Mouse (Mus musculus) natural killer cell, adult 2 months (primary cell): ENCODE data around the gene Mrps7.
"Not testable (repeated sequence)": the region's sequence is repeated elsewhere in the genome, so short reads cannot be mapped to it uniquely, and the experiment has no call there.

Experiments
- DNase-seq, 2 experiments: peaks; one replicate each; pipeline ENCODE4 v3.0.0; 2022; ENCODE audit warnings: low spot score in 2 of 2

The Mrps7 gene

DNA sequence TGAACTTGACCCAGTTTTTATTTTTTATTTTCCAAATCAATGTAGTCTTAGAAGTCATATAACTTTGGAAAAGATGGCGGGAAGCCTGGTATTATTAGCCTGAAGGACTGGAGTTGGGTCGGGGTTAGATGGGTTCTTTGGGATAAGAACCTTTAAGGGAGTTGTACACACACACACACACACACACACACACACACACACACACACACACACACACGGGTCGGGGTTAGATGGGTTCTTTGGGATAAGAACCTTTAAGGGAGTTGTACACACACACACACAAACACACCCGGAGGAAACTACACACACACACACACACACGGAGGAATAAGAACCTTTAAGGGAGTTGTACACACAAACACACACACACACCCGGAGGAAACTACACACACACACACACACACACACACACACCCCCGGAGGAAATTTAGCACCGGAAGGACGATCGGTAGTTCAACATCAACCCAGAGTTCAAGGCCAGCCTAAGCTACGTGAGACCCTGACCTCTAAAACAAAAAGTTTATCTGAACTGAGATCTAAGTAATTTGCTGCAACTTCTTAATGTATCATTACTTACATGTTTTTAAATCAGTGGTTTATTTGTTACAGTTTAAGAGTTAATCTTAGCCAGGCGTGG, 24.9 kb downstream of the Mrps7 start:
- DNase-seq = no peak

GRCm38 (mm10) chr11:115629734-115630531, 26.2 kb downstream of the Mrps7 start:
- DNase-seq = no peak

- peak; percentile 69 to 92 for DNase-seq
Measured at GRCm38 (mm10) chr11:115630532-115631504, 27.1 kb downstream of the Mrps7 start.

DNA sequence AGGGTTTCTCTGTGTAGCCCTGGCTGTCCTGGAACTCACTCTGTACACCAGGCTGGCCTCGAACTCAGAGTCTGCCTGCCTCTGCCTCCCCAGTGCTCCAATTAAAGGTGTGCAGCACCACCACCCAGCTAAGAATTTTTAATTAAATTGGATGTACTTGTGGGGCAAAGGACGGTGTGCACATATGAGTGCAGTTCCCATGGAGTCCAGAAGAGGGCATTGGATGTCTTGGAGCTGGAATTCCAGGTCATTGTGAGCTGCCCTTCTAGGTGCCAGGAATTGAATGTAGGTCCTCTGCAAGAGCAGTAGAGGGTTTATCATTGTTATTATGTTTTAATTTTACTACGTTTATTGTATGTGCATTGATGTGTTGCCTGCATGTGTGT, 27.8 kb downstream of the Mrps7 start:
- DNase-seq = no peak

GRCm38 (mm10) chr11:115632247-115632646, 28.5 kb downstream of the Mrps7 start:
- no peak for DNase-seq

- DNase-seq = peak in 1 of 2 experiments; percentile 58
Measured at GRCm38 (mm10) chr11:115632862-115633261, 29.1 kb downstream of the Mrps7 start.

GRCm38 (mm10) chr11:115634109-115634508, 30.4 kb downstream of the Mrps7 start:
- DNase-seq = no peak

GRCm38 (mm10) chr11:115635041-115635440, 31.3 kb downstream of the Mrps7 start:
- DNase-seq = no peak

GRCm38 (mm10) chr11:115635484-115635883, 31.8 kb downstream of the Mrps7 start:
- no peak for DNase-seq

GRCm38 (mm10) chr11:115636960-115637359, 33.2 kb downstream of the Mrps7 start:
- DNase-seq = no peak

DNA sequence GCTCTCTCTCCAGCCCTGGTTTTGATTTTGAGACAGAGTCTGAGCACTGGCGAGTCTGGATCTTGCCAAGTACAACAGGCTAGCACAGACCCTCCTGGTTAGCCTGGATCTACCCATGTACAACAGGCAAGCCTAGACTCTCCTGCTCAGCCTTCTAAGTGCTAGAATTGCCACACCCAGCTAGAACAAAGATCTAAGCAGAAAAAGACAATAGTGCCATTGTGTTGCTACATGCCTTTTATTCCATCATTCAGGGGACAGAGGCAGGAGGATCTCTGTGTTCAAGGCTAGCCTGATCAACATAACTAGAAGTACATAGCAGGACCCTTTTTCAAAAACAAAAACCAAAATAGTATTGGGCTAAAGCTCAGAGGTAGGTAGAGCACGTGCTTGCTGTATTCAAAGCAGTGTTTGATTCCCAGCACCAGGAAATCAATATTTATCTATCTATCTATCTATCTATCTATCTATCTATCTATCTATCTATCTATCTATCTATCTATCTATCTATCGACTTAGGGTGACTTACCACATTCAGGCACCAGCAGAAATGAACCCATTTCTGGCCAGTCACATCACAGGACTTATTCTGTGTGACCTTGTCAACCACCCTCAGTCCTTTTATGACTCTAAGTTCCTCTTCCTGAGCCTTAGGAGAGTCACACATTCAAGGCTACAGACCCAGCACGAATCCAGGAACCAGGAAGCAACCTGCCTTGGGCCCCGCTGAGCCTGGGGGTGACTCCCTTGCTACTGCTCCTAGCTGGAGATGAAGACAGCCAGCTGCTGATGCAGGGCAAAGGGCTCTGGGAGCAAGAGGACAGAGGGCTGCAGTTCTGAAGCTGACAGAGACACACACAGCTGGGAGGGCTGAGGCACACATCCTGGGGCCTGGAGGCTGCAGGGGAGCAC, 35.0 kb downstream of the Mrps7 start:
- no peak for DNase-seq

DNA sequence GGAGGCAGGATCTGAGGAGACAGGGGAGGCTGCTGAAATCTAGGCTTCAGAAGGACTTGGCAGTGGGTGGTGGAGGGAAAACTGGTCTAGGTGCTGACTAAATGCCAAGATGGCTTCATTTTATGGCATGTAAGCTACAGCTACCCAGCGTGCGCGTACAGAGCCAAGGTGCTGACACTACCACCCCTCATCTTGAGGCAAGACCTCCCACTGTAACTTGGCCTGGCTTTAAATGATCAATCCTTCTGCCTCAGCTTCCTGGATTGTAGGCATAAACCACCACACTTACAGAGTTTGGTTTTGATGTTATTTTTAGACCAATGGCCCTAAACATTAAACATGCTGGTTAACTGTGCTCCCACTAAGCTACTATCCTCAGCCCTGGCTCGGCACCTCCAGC, 35.8 kb downstream of the Mrps7 start:
- DNase-seq = no peak

GRCm38 (mm10) chr11:115640311-115640828, 36.6 kb downstream of the Mrps7 start:
- DNase-seq = no peak

GRCm38 (mm10) chr11:115640978-115641663, 37.4 kb downstream of the Mrps7 start:
- DNase-seq = peak; percentile 91 to 93

DNA sequence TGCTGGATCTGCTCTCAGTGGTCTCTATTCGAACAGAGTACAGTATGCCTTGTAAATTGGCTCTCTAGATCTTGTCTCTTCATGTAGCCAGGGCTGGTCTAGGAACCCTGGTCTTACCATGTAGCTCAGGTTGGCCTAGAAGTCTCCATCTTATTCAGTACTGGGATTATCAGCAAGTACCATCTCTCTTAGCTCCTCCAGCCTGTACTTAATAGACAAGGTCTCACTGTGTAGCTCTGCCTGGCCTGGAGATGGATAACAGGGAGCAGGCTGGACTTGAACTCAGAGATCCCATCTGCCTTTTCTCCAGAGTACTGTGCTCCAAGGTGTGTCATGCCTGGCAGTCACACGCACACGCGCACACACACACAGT, 37.9 kb downstream of the Mrps7 start:
- no peak for DNase-seq

- DNase-seq = no peak
Measured at GRCm38 (mm10) chr11:115642705-115643104, 39.0 kb downstream of the Mrps7 start.

GRCm38 (mm10) chr11:115643265-115643664, 39.5 kb downstream of the Mrps7 start:
- peak; percentile 74 for DNase-seq

DNA sequence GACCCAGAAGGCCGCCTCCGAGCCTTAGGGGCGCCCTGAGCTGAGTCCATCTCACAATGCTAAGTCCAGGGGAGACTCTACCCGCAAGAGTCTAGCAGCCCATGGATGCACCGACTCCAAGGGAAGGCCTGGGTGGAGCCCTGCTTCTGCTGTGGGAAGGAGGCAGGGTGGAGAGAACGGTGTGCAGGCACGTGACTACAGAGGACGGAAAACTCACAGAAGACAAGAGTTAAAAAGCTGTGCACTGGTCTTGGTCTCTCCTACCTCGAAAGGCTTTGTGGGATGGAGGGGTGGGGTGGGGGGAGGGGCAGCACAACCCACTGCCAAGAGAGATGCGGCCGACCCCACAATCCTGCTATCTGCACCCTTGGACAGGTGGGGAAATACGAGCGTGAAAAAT, 40.6 kb downstream of the Mrps7 start:
- no peak for DNase-seq

DNA sequence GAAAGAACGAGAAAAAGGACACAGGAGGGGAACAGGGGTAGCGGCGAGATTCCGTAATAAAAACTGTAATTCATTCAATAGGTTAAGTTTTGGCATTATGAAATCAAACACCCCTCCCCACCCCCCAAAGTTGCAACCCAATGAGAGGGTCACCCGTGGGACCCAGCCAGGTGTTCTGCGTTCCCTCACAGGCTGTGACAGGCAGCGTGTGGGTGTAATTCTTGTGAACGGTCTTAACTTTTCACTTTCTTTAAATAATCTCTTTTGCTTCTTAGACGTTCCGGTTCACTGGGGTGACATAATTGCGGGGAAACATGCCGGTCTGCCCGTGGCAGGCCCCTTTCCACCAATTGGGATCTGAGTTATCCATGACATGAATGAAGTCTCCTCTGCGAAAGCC, 41.8 kb downstream of the Mrps7 start:
- DNase-seq = not testable (repeated sequence)

GRCm38 (mm10) chr11:115646439-115646838, 42.7 kb downstream of the Mrps7 start:
- DNase-seq = peak; percentile 60 to 63
